Mouse (Mus musculus) bone marrow macrophage, adult 2 months (primary cell): Measurements from ENCODE around the gene Tmem160.

Experiments
- CTCF ChIP-seq: IDR thresholded peaks from 2 replicates; pipeline ENCODE4 v1.5.1; 2012; ENCODE audit warnings: low read depth, mild to moderate bottlenecking, low read length, moderate library complexity
- POLR2A ChIP-seq: IDR thresholded peaks from 2 replicates; pipeline ENCODE4 v1.6.1; 2012; ENCODE audit warnings: mild to moderate bottlenecking, low read depth, low read length, borderline replicate concordance

- TF ChIP-seq CTCF = no peak
- no peak for TF ChIP-seq POLR2A
Measured at GRCm38 (mm10) chr7:16456289-16456688, 3.7 kb downstream of the Tmem160 start.
